Mouse (Mus musculus) heart, embryonic 14.5 days (tissue): ENCODE results near the gene Slc1a7. TPM values are rescaled to one million over a fixed set of nuclear protein-coding genes. Genes with fewer than 3 reads are reported as not detected.

Experiments
- ATAC-seq: fragments of 200-750 bp; cut with Nextera tagmentation; 2 replicates; pipeline ENCODE4 v1.8.0; 2017; ENCODE audit warnings: low read depth, moderate TSS enrichment; ENCODE audit not compliant: insufficient number of reproducible peaks, insufficient read depth, low FRiP score
- H3K27ac ChIP-seq, 2 experiments: fragments of 200-500 bp in 1 of 2; fragments of 300-500 bp in 1 of 2; sonication (generic) in 1 of 2; replicated peaks in 1 of 2; 2 replicates each; pipeline ENCODE4 v1.5.1; 2012 to 2014; ENCODE audit warnings: low read depth in 2 of 2, low read length in 2 of 2, control low read depth in 1 of 2, mild to moderate bottlenecking in 1 of 2, mixed read lengths in 1 of 2; ENCODE audit not compliant: control insufficient read depth in 1 of 2, insufficient read depth in 1 of 2
- H3K27me3 ChIP-seq: fragments of 300-500 bp; sonication (generic); 2 replicates; pipeline ENCODE4 v1.6.1; 2014; ENCODE audit warnings: mild to moderate bottlenecking, low read length, control low read depth; ENCODE audit not compliant: control insufficient read depth, insufficient read depth
- H3K36me3 ChIP-seq: fragments of 300-500 bp; sonication (generic); 2 replicates; pipeline ENCODE4 v1.6.1; 2014; ENCODE audit warnings: mild to moderate bottlenecking, control low read depth, low read length, mixed read lengths; ENCODE audit not compliant: control insufficient read depth, insufficient read depth
- H3K4me1 ChIP-seq, 2 experiments: fragments of 200-500 bp in 1 of 2; fragments of 300-500 bp in 1 of 2; sonication (generic) in 1 of 2; 2 replicates each; pipeline ENCODE4 v1.6.1; 2012 to 2014; ENCODE audit warnings: low read length in 2 of 2, control low read depth in 1 of 2, mixed read lengths in 1 of 2; ENCODE audit not compliant: control insufficient read depth in 2 of 2, insufficient read depth in 2 of 2
- H3K4me2 ChIP-seq: fragments of 300-500 bp; sonication (generic); 2 replicates; pipeline ENCODE4 v1.6.1; 2014; ENCODE audit warnings: mild to moderate bottlenecking, low read length
- H3K4me3 ChIP-seq, 2 experiments: fragments of 200-500 bp in 1 of 2; fragments of 300-500 bp in 1 of 2; sonication (generic) in 1 of 2; 2 replicates each; pipeline ENCODE4 v1.5.1; 2012 to 2014; ENCODE audit warnings: low read length in 2 of 2, mild to moderate bottlenecking in 2 of 2, control low read depth in 1 of 2, low read depth in 1 of 2, moderate library complexity in 1 of 2; ENCODE audit not compliant: control insufficient read depth in 1 of 2, insufficient read depth in 1 of 2
- H3K9ac ChIP-seq: fragments of 300-500 bp; sonication (generic); 2 replicates; pipeline ENCODE4 v1.6.1; 2014; ENCODE audit warnings: mild to moderate bottlenecking, low read length
- H3K9me3 ChIP-seq: fragments of 300-500 bp; sonication (generic); 2 replicates; pipeline ENCODE4 v1.6.1; 2016; ENCODE audit warnings: low read length, control low read depth; ENCODE audit not compliant: control insufficient read depth
- WGBS: fragments of 180-500 bp; shearing (Covaris S2); extraction: QIAGEN DNeasy Blood & Tissue Kit; methylation state at CpG from one replicate; pipeline ENCODE4 v1.1.7; 2014; 5-methylcytosine and 5-hydroxymethylcytosine counted together
- polyA plus RNA-seq: library from polyadenylated mRNA; unstranded; fragments of >200 nt; fragmentation: Nextera tagmentation; extraction: Ambion mirVana; gene quantifications from 2 replicates; pipeline ENCODE4 v1.2.1, GENCODE M21; 2014

The Slc1a7 gene
- polyA plus RNA-seq, 1 experiment from 2014 or later = not detected

DNA sequence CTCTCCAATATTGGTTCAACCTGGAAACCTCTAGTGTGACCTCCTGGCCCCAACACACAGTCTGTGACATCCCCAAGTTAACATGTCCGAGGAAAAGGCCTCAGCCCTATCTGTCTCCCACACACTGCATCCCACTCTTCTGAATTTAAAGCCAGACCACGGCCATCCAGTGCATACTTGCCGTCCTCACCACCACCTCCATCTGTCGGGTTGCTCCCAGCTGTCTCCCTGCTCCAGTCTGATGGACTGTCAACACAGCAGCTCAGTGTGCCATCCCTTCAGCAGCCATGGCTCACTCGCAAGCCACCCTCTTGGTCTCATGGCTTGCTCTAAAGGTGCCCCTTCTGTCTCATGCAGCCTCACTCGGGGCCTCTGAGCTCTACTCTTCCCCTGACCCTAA, 27.6 kb downstream of the Slc1a7 start:
- H3K9ac ChIP-seq = no peak overlapping the region
- H3K27me3 ChIP-seq = peaks cover 3% of the 10 kb centered on the region
- no peak overlapping the region for H3K27ac ChIP-seq
- H3K4me3 ChIP-seq = no peak overlapping the region
- ATAC-seq = no peak
- 78% methylated on average over 6 of the region's 6 CpGs for WGBS
- H3K36me3 ChIP-seq = no peaks in the 10 kb centered on the region
- H3K4me1 ChIP-seq = peaks cover 2 to 10% of the 10 kb centered on the region in 2 experiments; a peak in 3 of 4 replicates
- H3K4me2 ChIP-seq = no peak overlapping the region
- peaks cover 8% of the 10 kb centered on the region; the same call in 1 of the 2 replicates for H3K9me3 ChIP-seq

DNA sequence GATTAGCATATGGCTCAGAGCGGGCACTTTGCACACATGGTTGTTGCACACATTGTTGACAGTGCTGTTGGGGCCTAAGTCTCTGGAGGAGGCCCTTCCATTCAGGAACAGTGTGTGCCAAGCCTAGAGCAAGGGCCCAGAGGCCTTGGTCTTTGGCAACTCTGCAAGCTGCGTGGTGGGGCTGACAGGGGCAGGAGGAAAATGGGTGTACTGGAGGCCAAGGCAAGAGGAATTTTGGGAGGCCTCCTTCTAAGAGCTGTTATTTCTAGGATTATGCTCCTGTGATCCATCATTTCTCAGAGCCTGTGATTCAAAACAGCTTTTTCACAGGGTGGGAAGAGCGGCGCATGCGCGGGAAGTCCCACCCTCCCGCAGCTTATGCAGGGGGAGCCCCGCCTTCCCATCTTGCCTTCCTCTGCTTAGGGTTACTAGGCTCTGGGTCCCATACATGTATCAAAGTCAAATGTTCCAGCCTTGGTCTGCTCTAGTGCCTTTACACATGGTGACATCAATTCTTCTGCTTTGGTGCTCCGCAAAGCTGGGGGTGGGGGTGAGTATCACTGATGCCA, 28.4 kb downstream of the Slc1a7 start:
- no peak for ATAC-seq
- Histone ChIP-seq H3K9me3 (peaks cover 8% of the 10 kb centered on the region; the same call in 1 of the 2 replicates), H3K27me3 (peaks cover 1% of the 10 kb centered on the region), H3K4me2 (no peak overlapping the region), H3K9ac (no peak overlapping the region), H3K4me3 (no peak overlapping the region), H3K27ac (no peak overlapping the region), H3K4me1 (peaks cover 2 to 10% of the 10 kb centered on the region in 2 experiments; a peak in 3 of 4 replicates), H3K36me3 (no peaks in the 10 kb centered on the region)
- 86% methylated on average over 9 of the region's 9 CpGs for WGBS

DNA sequence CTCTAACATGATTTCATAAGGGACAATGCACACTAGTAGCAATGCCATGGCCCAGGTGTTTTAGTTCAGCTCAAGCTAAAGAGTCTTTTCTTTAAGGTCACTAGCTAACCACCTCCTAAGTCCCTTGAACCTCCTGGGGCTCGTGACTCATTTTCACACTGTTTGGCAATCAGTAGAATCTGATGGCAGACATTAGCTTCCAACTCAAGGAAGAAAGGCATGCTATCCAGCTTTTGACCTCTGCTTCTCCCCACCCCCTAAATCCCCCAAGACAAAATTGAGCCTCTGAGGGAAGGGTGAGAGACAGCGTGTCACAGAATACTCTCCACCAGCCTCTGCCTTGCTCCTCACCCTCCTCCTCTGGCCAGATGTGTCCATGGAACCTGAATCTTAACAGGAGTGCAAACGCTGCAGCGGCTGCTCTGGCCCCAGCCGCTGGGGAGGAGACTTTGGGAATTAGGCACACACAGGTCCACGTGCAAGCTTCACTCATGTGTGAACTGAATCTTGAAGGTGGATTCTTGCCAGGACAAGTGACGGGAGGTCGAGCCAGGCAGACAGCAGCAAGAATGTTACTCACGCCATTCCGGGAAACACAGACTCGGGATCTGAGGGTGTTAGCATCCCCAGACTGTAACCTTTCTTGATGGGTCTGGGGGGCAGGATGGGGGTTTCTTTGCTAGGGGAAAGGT, 30.7 kb downstream of the Slc1a7 start:
- no peaks in the 10 kb centered on the region for H3K27me3 ChIP-seq
- ATAC-seq = no peak
- no peaks in the 10 kb centered on the region for H3K36me3 ChIP-seq
- H3K4me2 ChIP-seq = 0 out of 2 replicates have a peak overlapping the region, but pooled peaks have one; percentile 16
- peaks cover 8% of the 10 kb centered on the region; the same call in 1 of the 2 replicates for H3K9me3 ChIP-seq
- H3K27ac ChIP-seq = no peak overlapping the region; a peak in 1 of 4 replicates
- peak overlapping the region; percentile 34; the same call in 1 of the 2 replicates for H3K9ac ChIP-seq
- no peak overlapping the region for H3K4me3 ChIP-seq
- H3K4me1 ChIP-seq = peaks cover 0 to 5% of the 10 kb centered on the region in 2 experiments; a peak in 1 of 4 replicates
- 26% methylated on average over 11 of the region's 11 CpGs for WGBS

DNA sequence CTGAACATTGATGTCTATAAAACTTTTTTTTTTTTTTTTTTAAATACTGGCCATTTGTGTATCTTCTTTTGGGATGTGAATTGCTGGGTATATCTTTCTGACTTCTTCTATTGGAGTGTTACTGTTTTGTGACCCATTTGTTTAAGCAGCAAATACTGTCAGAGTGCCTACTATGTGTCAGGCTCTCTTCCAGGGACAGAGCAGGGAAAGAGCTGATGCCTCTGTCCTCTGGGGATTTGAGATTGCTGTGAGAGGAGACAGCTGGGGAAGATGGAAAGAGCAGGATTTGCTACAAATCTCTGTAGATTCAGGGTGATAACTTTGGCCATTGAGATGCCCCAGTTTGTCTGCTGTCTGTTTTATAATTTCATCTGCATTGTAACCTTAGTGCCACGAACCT, 31.2 kb downstream of the Slc1a7 start:
- H3K4me2 ChIP-seq = 0 out of 2 replicates have a peak overlapping the region, but pooled peaks have one; percentile 16
- H3K27ac ChIP-seq = no peak overlapping the region

DNA sequence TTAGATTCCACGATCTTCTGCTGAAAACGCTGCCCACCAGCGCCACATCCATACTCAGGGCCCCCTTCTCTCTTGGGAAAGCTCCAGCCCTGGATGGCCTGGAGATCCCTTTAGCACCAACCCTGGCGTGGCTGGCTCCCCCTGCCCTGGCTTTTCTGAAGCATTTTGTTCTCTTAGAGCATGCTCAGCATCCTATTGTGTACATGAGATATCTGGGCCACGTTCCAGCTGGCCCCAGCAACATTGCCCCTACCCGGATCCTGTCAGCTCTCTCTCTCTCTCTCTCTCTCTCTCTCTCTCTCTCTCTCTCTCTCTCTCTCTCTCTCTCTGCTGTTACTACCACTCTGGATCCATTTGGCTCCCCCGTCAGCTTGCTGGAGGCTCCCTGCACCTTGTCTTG, 37.2 kb downstream of the Slc1a7 start:
- 47% methylated on average over 7 of the region's 7 CpGs for WGBS
- peaks cover 4% of the 10 kb centered on the region; the same call in 1 of the 2 replicates for H3K27me3 ChIP-seq
- no peaks in the 10 kb centered on the region for H3K9me3 ChIP-seq
- H3K4me3 ChIP-seq = no peak overlapping the region
- no peak overlapping the region; the same call in 1 of the 2 replicates for H3K9ac ChIP-seq
- no peaks in the 10 kb centered on the region for H3K36me3 ChIP-seq
- peak; percentile 24; the same call in 1 of the 2 replicates for ATAC-seq
- peaks cover 7 to 8% of the 10 kb centered on the region in 2 experiments for H3K4me1 ChIP-seq
- no peak overlapping the region for H3K4me2 ChIP-seq
- no peak overlapping the region for H3K27ac ChIP-seq

More for the DNA sequence above, 31.2 kb downstream of the Slc1a7 start:
- H3K27me3 ChIP-seq = no peaks in the 10 kb centered on the region
- H3K9ac ChIP-seq = no peak overlapping the region
- no peak overlapping the region for H3K4me3 ChIP-seq
- whole genome bisulfite sequencing = 86% methylated on average over 1 of the region's 1 CpGs
- H3K36me3 ChIP-seq = no peaks in the 10 kb centered on the region
- H3K4me1 ChIP-seq = peaks cover 0 to 5% of the 10 kb centered on the region in 2 experiments; a peak in 1 of 4 replicates
- no peak for ATAC-seq
- H3K9me3 ChIP-seq = peaks cover 7% of the 10 kb centered on the region; the same call in 1 of the 2 replicates

DNA sequence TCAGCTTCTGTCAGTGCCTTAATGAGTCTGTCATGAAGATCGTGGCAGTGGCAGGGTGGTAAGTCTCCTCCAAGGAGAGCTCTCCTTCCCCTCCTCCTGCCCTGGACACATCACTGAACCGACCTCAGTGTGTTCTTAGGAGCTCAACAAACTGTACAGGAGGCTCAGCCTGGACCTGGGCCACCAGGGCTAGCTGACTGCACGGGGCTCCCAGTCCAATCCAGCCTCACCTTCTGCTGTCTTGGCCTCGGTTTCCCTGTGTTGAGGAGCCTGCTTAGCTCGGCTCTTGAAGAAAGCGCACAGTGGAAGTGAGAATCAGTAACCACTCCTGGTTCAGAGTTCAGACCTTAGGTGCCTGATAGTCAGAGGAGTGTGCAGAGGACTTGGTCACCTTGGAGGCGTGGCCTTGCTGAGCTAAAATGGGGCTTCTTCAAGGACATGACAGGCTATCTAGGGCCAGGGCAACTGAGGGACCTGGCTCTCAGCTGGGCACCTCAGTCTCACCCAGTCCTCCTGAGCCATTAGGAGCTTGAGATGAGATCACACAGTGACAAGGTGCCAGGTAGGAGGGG, 39.5 kb downstream of the Slc1a7 start:
- 69% methylated on average over 7 of the region's 7 CpGs for WGBS
- no peaks in the 10 kb centered on the region for H3K36me3 ChIP-seq
- peaks cover 4% of the 10 kb centered on the region; the same call in 1 of the 2 replicates for H3K27me3 ChIP-seq
- H3K4me2 ChIP-seq = no peak overlapping the region
- no peaks in the 10 kb centered on the region for H3K9me3 ChIP-seq
- no peak overlapping the region for H3K27ac ChIP-seq
- peaks cover 7 to 8% of the 10 kb centered on the region in 2 experiments for H3K4me1 ChIP-seq
- no peak overlapping the region for H3K4me3 ChIP-seq
- no peak for ATAC-seq
- no peak overlapping the region for H3K9ac ChIP-seq

DNA sequence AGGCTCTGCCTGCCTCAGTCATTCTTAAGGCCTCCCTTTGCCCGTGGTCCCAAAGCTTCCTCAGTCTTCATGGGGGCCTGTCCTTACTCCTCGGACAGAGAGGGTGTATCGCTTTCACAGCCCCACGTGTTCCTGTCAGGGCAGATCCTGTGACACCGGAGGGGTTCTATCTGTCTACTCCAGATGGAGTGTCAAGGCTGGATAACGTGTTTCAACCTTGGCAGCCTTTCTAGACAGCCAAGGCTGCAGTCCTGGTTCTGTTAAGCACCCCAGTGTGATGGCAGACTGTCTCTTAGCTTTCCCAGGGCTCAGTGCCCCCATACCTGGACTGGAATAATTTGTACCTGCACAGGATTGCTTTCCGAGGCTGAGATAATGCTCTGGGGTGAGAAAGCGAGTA, 40.4 kb downstream of the Slc1a7 start:
- H3K27ac ChIP-seq = no peak overlapping the region
- H3K4me1 ChIP-seq = peaks cover 7 to 8% of the 10 kb centered on the region in 2 experiments
- no peak overlapping the region for H3K9ac ChIP-seq
- H3K4me3 ChIP-seq = no peak overlapping the region
- peaks cover 4% of the 10 kb centered on the region; the same call in 1 of the 2 replicates for H3K27me3 ChIP-seq
- WGBS = 57% methylated on average over 8 of the region's 8 CpGs
- no peak overlapping the region for H3K4me2 ChIP-seq
- no peaks in the 10 kb centered on the region for H3K9me3 ChIP-seq
- H3K36me3 ChIP-seq = no peaks in the 10 kb centered on the region
- ATAC-seq = no peak
